Mouse (Mus musculus) frontal cortex, postnatal 36 days (tissue): ENCODE results near the gene Tacc2.

Source experiments
- DNase-seq, 2 experiments: peaks; one replicate each; pipeline ENCODE4 v3.0.0; 2022; ENCODE audit warnings: low spot score in 2 of 2

The Tacc2 gene

DNA sequence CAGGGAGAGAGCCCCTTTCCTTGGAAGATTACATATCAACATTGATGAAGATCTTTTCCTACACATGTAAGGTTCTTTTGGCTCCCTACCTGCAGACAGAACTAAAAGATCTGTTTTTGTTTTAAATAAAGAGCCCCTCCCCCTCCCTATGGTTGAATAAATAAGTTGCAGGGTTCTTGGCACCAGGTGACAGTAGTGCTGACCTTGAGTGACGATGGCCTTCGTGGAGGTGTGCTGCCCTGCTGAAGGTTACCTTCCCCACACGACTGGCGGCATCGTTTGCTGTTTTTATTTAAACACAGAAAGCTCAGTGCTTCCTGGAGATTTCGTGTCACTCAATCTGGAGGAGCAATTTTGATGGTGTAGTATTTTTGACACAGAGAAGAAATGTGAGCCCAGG lies 113.6 kb downstream of the Tacc2 start:
- DNase-seq = no peak

DNA sequence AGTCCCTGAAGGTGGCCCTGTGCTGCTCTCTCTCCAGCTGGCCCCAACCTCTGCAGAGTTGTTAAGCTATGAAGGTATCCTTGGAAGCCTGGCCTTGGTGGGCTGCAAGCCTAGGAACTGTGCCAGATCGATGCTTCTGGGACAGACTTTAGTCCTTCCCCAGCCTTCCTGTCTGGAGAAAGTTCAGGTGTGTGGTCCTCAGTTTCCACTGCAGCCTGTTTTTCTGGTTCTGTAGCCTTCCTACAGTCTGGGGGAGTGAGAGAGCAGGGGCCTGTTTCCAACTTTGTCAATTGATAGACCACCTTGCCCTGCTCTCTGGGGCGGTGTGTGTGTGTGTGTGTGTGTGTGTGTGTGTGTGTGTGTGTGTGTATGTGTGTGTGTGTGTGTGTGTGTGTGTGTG lies 114.7 kb downstream of the Tacc2 start:
- DNase-seq = no peak

DNA sequence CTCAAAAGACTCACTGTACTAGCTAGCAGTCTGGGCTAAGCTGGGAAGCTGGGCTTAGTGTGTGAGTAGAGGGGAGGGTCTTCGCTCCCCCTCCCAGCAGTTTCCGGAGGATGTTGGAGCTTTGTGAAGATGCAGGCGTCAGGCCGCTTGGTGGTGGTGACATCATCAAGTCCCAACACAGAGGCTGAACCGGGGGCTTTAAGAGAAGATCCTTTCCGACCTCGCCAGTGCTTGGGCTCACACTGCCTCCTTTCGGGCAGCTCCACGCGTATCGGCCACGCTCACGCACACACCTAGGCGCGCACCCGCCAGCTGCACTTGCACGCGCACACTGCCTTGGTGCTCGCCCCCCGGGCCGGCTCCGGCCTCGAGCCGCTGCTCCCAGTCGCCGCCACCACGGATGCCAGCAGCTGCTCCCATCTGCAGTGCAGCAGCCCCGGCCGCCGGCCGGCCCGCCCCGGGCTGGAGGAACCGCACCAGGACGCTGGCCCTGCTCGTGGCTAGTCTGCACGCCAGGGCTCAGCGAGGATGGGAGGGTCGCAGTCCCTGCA lies 115.2 kb downstream of the Tacc2 start:
- DNase-seq = peak; percentile 73 to 81

DNA sequence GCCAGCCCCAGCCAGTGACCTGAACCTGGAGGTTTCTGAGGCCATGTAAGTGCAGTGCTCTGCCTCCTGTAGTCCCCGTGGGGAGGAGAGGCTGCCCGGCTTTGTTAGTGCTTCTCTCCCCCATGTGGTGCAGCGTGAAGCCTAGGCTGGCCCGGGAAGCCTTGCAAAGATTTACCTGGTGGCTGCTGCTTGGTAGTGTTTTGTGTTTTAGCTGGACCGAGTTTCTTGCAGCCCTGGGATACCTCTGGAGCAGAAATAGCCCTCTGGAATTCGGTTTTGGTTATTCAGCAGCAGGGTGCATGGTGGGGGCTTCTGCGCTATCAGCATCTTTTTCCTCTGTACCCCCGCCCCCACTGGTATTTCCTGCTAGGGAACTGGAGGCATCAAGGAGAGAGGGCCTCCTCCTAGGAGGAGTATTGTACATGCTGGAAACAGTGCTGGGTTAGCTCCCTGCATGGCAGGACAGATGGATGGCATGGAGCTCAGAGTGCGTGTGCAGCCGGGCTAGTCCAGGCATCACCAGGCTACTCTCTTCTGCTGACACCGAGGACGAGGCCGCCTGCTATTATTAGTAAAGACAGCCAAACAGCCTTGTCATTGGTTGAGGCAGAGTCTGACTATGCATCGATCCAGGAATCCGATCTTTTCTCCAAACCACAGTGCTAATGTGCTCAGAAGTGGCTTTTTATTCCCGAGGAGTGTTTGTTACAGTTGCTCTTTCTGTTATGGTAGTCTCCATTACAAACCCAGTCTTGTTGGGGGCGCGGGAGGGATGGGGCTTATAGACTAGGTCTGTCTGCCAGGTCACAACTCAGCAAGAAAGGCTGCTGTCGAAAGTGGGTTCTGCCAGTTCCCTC lies 115.9 kb downstream of the Tacc2 start:
- peak; percentile 57 to 61 for DNase-seq

DNA sequence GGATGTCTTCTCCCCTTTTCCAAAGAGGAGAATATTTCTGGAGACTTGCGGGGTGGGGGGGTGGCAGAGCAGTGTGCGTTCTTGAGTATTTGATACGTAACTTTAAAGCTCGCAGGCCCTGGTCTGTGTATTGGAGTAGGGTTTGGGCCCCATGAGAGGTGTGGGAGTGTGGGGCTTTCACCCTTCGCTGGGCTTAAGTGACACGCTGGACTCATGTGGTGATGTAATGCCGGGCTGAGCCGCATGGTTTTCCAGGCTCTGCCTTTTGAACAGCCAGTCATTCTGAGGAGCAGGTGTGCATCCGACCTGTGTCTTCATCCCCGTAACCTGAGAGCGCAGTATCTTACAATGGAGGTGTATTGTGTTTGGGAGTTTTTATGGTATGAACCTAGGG lies 116.6 kb downstream of the Tacc2 start:
- DNase-seq = peak in 1 of 2 experiments; percentile 24

DNA sequence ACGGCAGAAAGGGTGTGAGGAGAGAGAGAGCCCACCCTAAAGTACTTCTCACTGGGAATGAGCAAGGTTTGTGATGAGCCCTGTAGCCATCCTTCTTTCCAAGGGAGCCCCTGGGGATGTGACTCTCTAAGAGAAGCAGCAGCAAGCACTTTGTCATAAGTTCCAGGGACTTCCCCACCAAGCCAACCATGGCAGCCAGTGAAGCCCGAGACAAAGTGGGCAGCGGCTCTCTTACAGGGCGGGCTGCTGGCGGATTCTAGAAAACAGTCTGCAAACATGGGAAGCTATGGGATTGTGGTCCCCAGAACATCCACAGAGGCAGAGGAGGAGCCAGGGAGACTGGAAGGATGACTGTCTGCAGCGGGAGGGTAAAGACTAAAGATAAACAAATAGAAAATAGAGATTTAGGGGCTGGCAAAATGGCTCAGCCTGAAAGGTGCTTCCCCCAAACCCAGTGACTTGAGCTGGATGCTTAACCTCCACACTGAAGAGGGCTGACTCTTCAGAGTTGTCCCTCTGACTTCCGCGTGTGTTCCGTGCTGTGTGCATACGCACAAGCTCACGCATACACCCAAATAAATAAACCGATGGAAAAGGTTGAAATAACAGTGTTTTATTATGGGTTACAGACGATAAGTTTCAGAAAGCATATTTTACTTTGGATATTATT lies 118.6 kb downstream of the Tacc2 start:
- no peak for DNase-seq

DNA sequence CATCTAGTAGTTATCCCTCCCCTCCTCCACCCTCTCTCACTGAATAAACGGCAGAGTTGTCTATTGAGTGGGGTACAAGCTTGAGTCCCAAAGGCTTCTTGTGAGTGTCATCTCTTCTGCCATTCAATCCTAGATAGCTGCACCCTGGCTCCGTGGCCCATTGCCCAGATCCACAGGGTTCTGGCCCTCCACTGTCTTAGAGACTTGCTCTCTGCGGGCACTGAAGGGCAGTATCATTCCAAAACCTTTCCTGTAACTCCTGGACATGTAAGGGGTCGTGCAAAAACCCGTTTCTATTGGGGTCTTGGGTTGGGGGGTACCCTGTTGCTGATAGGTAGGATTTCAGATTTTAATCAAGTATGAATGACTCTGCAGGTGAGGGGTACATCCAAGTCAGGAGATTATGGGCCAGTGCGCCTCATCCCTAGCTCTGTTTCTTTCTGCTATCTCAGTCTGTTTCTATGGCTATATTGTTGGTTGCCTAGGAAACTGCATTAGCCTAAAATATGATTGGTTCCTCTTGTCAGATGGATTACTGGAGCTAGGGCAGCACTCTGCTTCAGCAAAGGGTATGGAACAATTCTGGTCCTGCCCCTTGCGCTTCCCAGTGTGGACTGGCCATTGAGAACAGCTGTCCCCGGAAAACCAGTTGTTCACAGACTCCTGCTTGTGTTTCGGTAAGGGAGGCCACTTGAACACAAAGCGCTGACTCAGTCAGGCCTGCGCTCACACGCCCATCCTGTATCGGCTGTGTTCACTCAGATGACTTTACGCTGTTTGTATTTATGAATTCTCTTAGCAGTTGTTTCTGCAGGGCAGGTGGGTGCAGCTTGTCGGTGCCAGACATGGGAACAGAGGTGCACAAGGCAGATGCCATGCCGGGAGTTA lies 119.4 kb downstream of the Tacc2 start:
- peak; percentile 40 to 45 for DNase-seq

DNA sequence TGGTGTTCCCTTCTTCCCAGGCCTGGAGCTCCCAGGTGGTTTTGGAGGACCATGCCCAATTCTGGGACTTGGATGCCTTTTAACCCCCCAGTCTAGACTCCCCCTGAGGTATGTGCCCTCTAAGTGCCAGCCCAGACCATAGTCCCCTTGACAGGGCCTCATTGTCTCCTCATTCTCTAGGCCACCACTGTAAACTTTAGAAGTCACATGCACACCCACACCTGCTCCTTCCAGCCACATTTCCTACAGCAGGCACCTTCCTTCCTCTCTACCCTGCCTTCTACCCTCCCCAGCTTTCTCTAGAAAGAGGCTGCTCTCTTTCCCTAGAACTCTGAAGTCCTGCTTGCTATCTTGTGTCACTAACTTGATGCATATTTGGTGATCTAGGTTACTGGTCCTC lies 121.2 kb downstream of the Tacc2 start:
- no peak for DNase-seq

DNA sequence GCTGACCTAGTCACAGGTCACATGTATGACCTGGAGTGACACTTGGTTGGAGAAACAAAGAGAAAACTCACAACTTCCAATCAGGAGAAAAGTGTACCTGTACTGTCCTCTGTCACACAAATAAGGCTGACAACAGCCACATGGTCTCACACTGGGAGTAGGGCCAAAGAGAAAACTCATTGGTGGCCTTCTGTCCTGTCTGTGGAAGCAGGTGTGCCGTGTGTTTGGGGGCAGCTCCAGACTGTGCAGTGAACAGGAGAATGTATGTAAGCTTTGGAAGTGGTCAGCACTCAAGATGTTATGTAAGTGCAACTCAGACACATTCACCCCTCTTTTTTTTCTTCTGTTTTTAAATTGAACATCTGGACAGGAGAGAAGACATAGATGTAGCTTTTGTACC lies 124.1 kb downstream of the Tacc2 start:
- no peak for DNase-seq

DNA sequence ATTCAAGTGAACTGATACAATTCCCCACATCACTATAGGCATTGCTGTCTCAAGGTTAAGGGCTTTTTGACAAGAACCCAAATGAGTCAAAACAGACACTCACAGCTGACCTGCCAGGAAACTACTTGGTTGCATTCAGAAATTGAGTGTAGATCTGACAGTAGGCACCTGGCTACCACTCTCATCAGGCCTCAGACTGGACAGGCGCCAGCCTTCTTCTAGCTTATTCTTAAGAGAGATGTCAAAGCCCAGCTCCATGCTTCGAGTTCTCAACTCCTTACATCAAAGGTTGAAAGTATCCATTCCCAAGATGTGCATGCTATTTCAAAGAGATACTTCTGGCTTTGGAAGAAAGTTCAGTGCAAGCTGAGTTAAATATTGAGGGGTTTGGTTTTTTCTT lies 128.0 kb downstream of the Tacc2 start:
- DNase-seq = no peak

DNA sequence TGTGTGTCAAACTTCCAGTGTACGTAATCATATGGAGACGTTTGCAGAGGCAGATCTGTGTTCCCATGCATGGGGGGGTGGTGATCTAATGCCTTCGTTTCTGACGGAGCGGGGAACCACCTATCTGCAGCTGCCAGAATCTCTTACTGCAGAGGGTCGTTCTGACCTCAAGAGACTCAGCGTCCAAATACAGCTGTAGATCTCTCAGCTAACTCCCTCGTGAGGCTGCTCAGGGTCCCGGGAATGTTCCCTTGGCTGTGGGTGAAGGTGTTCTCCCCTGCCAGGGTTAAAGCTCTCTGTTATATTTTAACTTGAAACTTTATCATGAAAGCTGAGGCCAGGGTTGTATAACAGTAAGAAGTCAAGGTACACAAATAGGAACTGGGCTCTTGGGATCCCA lies 131.7 kb downstream of the Tacc2 start:
- DNase-seq = no peak

DNA sequence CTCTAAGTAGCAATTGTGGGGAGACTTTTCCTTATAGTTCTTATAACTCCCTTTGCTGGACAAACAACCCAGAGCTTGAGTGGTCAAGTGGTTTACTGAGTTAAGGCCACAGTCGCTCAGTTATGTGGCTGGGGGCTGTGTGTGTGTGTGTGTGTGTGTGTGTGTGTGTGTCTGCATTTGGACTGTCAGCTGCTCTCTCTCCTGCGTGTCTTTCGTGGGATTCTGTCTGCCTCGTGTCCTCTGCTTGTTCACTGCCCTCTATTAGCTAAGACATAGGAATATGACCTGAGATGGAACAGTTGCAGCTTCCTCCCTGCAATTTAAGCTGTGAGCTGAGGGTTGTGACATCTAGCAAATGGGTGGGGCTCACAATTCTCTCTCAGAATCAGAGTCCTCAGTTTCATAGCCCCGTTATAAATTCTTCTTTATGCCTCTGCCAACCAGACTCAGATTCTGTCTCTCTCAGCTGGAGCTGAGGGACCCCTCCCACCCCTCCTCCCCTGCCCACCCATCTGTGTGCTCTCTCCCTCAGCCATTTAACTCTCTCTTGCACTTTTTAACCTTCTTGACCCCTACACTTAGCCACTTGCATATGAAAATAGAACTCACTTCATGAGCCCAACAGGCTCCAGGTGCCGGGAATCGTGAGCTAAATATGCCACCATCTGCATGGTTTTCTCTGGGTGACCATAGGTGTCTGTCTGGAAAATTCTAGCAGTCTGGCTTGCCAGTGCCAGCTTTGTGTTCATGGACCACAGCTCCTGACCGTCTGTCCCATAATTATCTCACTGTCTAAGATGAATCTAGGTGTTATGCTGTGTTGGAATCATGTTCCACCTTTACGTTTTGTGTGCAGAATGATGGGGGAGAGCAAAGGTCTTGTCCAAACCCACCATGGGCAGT lies 132.4 kb downstream of the Tacc2 start:
- DNase-seq = no peak

DNA sequence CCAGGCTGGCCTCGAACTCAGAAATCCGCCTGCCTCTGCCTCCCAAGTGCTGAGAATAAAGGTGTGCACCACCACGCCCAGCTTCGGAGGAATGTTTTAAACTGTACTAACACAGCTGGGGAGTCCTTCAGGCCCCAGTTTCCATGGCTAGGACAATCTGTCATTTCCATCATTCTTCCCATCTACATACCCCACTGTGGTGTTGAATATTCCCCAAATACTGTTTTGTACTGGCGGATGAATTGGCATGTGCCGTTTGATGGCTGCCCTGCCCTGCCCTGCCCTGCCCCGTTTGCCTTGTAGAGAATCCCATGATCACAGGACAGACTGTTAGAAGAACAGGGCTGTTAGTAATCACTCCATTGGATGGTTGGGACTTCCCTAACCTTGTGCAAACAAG lies 134.6 kb downstream of the Tacc2 start:
- DNase-seq = no peak

DNA sequence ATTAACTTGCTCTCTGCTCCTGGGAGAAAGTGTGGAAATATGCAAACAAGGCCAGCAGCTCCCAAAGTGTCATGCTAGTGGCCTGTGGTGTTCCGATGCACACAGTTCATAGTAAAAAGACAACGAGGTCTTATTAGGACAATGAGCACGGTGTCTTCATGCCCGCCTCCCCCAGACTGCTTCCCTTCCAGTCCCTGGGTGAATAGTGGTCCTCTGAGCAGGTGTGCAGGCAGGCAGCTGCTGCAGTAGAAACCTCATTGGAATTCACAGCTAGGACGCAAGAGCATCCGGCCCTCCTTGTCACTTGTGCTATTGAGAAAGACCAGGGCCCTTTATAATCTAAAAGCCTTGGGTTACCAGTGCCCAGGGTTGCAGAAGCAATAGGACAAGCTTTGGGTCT lies 136.1 kb downstream of the Tacc2 start:
- no peak for DNase-seq

DNA sequence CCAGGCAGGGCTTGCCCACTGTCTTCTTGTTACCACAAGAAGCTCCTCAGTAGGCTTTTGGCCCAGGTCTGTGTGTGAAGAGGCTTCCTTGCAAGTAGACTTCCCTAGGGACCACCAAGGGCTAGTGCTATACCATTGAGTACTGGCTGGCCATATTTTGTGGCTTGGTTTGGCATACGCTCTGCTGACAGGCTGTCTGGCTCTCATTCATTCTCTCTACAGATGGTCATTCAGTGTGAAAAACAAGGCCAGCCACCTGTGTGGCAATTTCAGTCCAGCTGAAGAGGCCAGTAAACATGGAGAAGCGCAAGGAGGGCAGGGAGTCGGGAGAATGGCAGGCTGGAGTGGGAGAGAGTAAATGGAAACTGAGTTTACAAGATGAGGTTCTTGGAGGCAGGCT lies 138.2 kb downstream of the Tacc2 start:
- DNase-seq = no peak

DNA sequence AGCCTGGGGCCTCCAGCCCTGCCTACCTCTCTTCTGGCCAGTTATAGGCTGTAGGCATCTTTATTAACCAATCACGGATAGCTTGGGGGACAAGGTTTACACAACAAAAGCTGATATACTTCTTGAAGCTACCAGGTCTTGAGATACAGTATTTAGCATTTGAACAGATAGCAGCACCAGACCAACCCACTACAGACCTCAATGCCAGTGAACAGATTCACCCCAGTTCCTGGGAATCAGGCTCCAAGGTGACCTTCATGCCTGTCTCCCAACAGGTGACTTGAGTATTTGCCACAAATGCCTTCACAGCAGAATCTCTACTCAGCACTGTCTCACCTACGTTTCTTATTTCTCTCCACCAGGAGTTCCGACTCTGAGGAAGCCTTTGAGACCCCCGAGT lies 139.1 kb downstream of the Tacc2 start:
- DNase-seq = no peak

DNA sequence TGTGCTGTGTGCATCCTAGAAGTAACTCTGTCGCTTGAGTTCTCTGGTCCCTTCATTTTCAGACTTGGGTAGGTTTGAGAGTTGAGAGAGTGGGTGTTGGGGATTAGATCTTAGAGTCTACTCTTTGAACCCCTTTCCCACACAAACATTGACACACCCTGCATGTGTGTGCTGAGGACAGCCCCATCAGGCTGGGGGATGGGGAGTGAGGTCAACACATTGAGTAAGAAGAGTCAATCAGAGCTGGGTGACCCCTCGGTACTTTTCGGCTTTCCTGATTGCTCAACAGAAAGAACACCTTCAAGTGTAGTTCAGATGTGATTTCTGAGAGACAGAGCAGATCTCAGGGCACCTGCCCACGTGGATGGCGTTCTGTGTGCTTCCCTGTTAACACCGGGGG lies 139.8 kb downstream of the Tacc2 start:
- DNase-seq = no peak

DNA sequence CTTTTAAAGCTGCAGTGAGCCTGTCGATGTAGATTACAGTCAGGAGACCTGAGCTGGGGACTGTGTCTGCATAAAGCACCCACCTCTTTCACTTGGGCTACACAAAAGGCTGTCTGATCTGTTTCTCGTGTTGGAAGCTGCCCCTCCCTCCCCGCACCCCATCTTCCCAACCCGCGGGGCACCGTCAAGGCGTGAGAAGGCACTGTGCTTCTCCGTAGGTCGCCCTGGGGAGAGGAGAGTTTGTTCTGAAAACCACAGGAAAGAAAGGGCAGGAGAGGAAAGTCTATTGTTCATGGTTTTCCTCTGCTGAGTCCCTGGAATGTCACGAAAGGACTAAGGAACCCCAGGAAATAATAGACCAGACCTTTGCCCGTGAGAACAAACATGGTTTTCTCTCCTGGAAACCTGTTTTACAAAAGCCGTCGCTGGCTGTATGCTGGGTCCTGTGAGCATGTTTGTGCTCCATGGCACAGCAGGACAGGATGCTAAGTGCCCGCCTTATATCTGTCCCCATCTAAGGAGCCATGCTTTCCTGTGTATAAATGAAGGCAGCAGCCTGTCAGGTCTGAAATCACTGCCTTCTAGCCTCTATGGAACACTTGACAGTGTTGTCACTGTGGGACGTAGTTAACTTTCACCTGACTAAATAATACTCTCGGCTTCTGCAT lies 142.8 kb downstream of the Tacc2 start:
- no peak for DNase-seq

DNA sequence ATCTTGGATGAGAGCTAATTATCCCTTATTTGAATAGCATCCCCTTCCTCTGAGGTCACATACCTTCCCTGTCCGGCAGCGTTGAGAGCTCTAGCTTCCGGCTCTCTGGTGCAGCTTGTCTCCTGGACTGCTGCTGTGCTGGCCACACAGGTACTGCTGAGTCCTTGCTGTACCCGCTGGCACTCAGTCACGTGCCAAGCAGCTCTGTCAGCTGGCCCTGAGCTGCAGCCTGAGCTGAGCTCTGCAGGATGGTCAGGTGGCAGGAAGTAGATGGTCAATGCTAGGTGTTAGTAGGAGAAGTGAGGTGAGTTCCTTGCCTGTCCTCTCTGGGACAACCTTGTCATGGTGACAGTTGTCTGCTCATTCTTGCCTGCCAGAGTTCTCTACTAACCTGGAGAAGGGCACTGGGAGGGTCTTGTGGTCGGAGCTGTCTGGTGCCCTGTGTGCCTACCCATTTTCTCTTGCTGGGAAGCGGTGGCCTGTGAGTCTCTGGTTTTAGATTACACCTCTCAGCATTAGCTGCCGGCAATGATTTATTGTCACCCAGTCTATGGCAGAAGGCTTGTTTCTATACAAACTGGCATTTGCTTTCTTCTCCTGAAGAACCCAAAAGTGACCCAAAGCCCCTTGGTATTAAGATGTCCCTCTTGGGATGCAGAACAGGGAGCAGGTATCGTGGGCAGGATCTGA lies 143.6 kb downstream of the Tacc2 start:
- DNase-seq = no peak

DNA sequence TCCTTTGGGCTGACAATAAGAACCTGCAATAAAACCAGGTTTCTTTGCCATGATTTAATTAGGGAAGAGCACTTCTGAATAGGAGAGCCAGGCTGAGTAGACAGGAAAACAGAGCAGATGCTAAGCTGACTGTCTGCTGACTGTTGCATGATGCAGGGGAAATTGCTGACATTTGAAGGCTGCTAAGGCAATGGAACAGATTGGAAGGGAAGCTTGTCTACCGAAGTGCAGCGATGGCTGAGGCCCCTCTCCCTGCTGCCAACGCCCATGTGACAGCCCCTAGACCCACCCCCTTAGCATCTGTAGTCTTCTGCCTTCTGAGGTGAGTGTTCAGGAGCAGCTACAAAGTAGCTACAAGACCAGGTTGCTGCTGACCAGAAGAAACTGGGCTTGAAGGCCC lies 148.9 kb downstream of the Tacc2 start:
- DNase-seq = peak; percentile 16 to 33
